Mouse (Mus musculus) gonadal fat pad, adult 2 months (tissue): ENCODE measurements around the gene Hmgn3. TPM values are rescaled to one million over a fixed set of nuclear protein-coding genes. Genes with fewer than 3 reads are reported as not detected.
"Not testable (repeated sequence)": the region's sequence is repeated elsewhere in the genome, so short reads cannot be mapped to it uniquely, and the experiment has no call there.

Experiments
- DNase-seq: peaks from one replicate; pipeline ENCODE4 v3.0.0-alpha.2; 2012; ENCODE audit warnings: low read depth
- polyA plus RNA-seq: library from polyadenylated mRNA; depleted of rRNA; stranded (reverse); fragments of >200 nt; gene quantifications from 2 replicates; pipeline ENCODE4 v1.2.3, GENCODE M21; 2012; rRNA removed

Hmgn3 gene
- 13.0 and 16.4 TPM in 2 replicates for polyA plus RNA-seq

- DNase-seq, result no peak
These were observed at the start of gene Hmgn3 for GRCm38 (mm10) chr9:83146446-83147188. Hmgn3 (minus strand) TSS chr9:83146685.

- no peak for DNase-seq
These were observed 49.3 kb upstream of the Hmgn3 start for GRCm38 (mm10) chr9:83195765-83196164.

- DNase-seq, result no peak
These were observed 48.5 kb upstream of the Hmgn3 start for GRCm38 (mm10) chr9:83195007-83195406.

- DNase-seq, result no peak
These were observed 41.3 kb upstream of the Hmgn3 start for GRCm38 (mm10) chr9:83187752-83188151.

GRCm38 (mm10) chr9:83145591-83146445 lies 667 bp downstream of the Hmgn3 start:
- DNase-seq, result no peak

GRCm38 (mm10) chr9:83129831-83130230 lies 16.7 kb downstream of the Hmgn3 start:
- no peak for DNase-seq

- DNase-seq, result no peak
These were observed 18.6 kb downstream of the Hmgn3 start for GRCm38 (mm10) chr9:83127840-83128239.

- not testable (repeated sequence) for DNase-seq
These were observed 20.0 kb downstream of the Hmgn3 start for GRCm38 (mm10) chr9:83126482-83126881.

GRCm38 (mm10) chr9:83119211-83119610 lies 27.3 kb downstream of the Hmgn3 start:
- DNase-seq, result no peak

- no peak for DNase-seq
These were observed 29.0 kb downstream of the Hmgn3 start for GRCm38 (mm10) chr9:83117486-83117885.

GRCm38 (mm10) chr9:83116774-83117474 lies 29.6 kb downstream of the Hmgn3 start:
- no peak for DNase-seq

- no peak for DNase-seq
These were observed 30.8 kb downstream of the Hmgn3 start for GRCm38 (mm10) chr9:83115676-83116075.

GRCm38 (mm10) chr9:83113800-83114217 lies 32.7 kb downstream of the Hmgn3 start:
- DNase-seq, result no peak

GRCm38 (mm10) chr9:83112305-83112768 lies 34.1 kb downstream of the Hmgn3 start:
- no peak for DNase-seq

GRCm38 (mm10) chr9:83111789-83112188 lies 34.7 kb downstream of the Hmgn3 start:
- no peak for DNase-seq

GRCm38 (mm10) chr9:83111117-83111686 lies 35.3 kb downstream of the Hmgn3 start:
- DNase-seq, result no peak

- no peak for DNase-seq
These were observed 35.9 kb downstream of the Hmgn3 start for GRCm38 (mm10) chr9:83110406-83111116.

GRCm38 (mm10) chr9:83109705-83110104 lies 36.8 kb downstream of the Hmgn3 start:
- no peak for DNase-seq

GRCm38 (mm10) chr9:83108821-83109220 lies 37.7 kb downstream of the Hmgn3 start:
- DNase-seq, result no peak

- DNase-seq, result no peak
These were observed 42.7 kb downstream of the Hmgn3 start for GRCm38 (mm10) chr9:83103785-83104184.

GRCm38 (mm10) chr9:83101691-83102090 lies 44.8 kb downstream of the Hmgn3 start:
- no peak for DNase-seq
